Mouse (Mus musculus) bone marrow, adult 2 months (tissue): ENCODE results near the gene Tex36. TPM values are rescaled to one million over a fixed set of nuclear protein-coding genes. Genes with fewer than 3 reads are reported as not detected.

ENCODE experiments used
- H3K27ac ChIP-seq: fragments of 200-500 bp; 2 replicates; pipeline ENCODE4 v1.5.1; 2012; ENCODE audit warnings: low read depth, mild to moderate bottlenecking, control low read depth, inconsistent platforms, low read length; ENCODE audit not compliant: control insufficient read depth, poor library complexity, insufficient read depth
- H3K4me1 ChIP-seq: fragments of 200-500 bp; 2 replicates; pipeline ENCODE4 v1.6.1; 2011; ENCODE audit warnings: low read length; ENCODE audit not compliant: control insufficient read depth, insufficient read depth
- H3K4me3 ChIP-seq: fragments of 200-500 bp; replicated peaks from 2 replicates; pipeline ENCODE3; 2011; ENCODE audit warnings: mild to moderate bottlenecking, low read depth, low read length, control low read depth; ENCODE audit not compliant: control insufficient read depth
- CTCF ChIP-seq: fragments of 200-500 bp; IDR thresholded peaks from 2 replicates; pipeline ENCODE4 v1.5.1; 2011; ENCODE audit warnings: low read length, control low read depth; ENCODE audit not compliant: control insufficient read depth, insufficient read depth
- POLR2A ChIP-seq: fragments of 200-500 bp; IDR thresholded peaks from 2 replicates; pipeline ENCODE4 v1.6.1; 2011; ENCODE audit warnings: low read depth, mild to moderate bottlenecking, control low read depth, low read length, borderline replicate concordance; ENCODE audit not compliant: control insufficient read depth
- WGBS: fragments of 180-500 bp; shearing (Covaris S2); methylation state at CpG from one replicate; pipeline ENCODE4 v1.1.7; 2018; 5-methylcytosine and 5-hydroxymethylcytosine counted together
- polyA plus RNA-seq: library from polyadenylated mRNA; stranded (reverse); fragments of >200 nt; gene quantifications from 2 replicates; pipeline ENCODE4 v1.2.4, GENCODE M21; 2011; ENCODE audit warnings: low replicate concordance; ENCODE audit not compliant: missing spikeins, insufficient read depth, insufficient read length

Gene Tex36
- polyA plus RNA-seq, 1 experiment, result not detected

- no peak for TF ChIP-seq POLR2A
- no peak for TF ChIP-seq CTCF
- no peak overlapping the region for H3K27ac ChIP-seq
- no peaks in the 10 kb centered on the region for H3K4me1 ChIP-seq
- 77% methylated on average over 13 of the region's 13 CpGs for WGBS
- H3K4me3 ChIP-seq, result no peak overlapping the region
Measured at GRCm38 (mm10) chr7:133604427-133605081, 2.6 kb upstream of the Tex36 start.

DNA sequence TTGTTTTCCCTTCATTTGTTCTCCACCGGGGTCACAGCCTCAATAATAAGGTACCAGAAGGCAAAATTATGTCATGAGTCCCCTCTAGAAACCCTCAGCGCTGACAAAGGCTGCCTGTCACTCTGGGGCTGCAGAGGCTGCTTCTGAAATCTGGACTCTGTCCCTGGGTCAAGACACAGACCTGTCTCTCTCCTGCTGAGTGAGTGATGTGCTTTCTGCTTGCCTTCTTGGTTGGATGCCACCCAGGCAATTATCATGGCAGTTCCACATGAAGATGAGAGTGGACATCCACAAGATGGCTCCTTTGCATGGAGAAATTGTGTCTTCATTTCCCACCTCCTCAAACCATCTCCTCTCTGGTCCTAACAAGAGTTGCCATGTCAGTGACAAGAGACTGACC is 1.2 kb upstream of the Tex36 start:
- Histone ChIP-seq H3K27ac (no peak overlapping the region), H3K4me1 (no peaks in the 10 kb centered on the region), H3K4me3 (no peak overlapping the region)
- WGBS, result 65% methylated on average over 2 of the region's 2 CpGs
- TF ChIP-seq CTCF, result no peak
- TF ChIP-seq POLR2A, result no peak

GRCm38 (mm10) chr7:133600558-133600957 is 1.4 kb downstream of the Tex36 start:
- no peaks in the 10 kb centered on the region for H3K4me1 ChIP-seq
- no peak overlapping the region for H3K27ac ChIP-seq
- 56% methylated on average over 1 of the region's 1 CpGs for WGBS
- H3K4me3 ChIP-seq, result no peak overlapping the region
- no peak for TF ChIP-seq CTCF
- TF ChIP-seq POLR2A, result no peak

GRCm38 (mm10) chr7:133591750-133592149 is 10.2 kb downstream of the Tex36 start:
- H3K4me1 ChIP-seq, result no peaks in the 10 kb centered on the region
- no peak overlapping the region for H3K4me3 ChIP-seq
- H3K27ac ChIP-seq, result no peak overlapping the region
- TF ChIP-seq POLR2A (no peak), CTCF (no peak)
- 78% methylated on average over 1 of the region's 1 CpGs for WGBS

- Histone ChIP-seq H3K27ac (no peak overlapping the region), H3K4me3 (no peak overlapping the region), H3K4me1 (no peaks in the 10 kb centered on the region)
- TF ChIP-seq POLR2A, result no peak
- TF ChIP-seq CTCF, result no peak
- 77% methylated on average over 6 of the region's 6 CpGs for WGBS
Measured at GRCm38 (mm10) chr7:133583216-133583615, 18.7 kb downstream of the Tex36 start.

GRCm38 (mm10) chr7:133580296-133580640 is 21.7 kb downstream of the Tex36 start:
- H3K4me3 ChIP-seq, result no peak overlapping the region
- TF ChIP-seq CTCF (no peak), POLR2A (no peak)
- H3K4me1 ChIP-seq, result no peaks in the 10 kb centered on the region
- no peak overlapping the region for H3K27ac ChIP-seq
- 88% methylated on average over 4 of the region's 4 CpGs for WGBS

- Histone ChIP-seq H3K27ac (no peak overlapping the region), H3K4me1 (no peaks in the 10 kb centered on the region), H3K4me3 (no peak overlapping the region)
- TF ChIP-seq CTCF (no peak), POLR2A (no peak)
- WGBS, result 77% methylated on average over 20 of the region's 20 CpGs
Measured at GRCm38 (mm10) chr7:133579491-133580295, 22.3 kb downstream of the Tex36 start.

- WGBS, result 16% methylated on average over 4 of the region's 4 CpGs
- Histone ChIP-seq H3K4me3 (no peak overlapping the region), H3K27ac (no peak overlapping the region), H3K4me1 (no peaks in the 10 kb centered on the region)
- TF ChIP-seq POLR2A (no peak), CTCF (no peak)
Measured at GRCm38 (mm10) chr7:133576825-133577224, 25.1 kb downstream of the Tex36 start.

GRCm38 (mm10) chr7:133576281-133576680 is 25.7 kb downstream of the Tex36 start:
- no peak overlapping the region for H3K4me3 ChIP-seq
- no peak overlapping the region for H3K27ac ChIP-seq
- no peaks in the 10 kb centered on the region for H3K4me1 ChIP-seq
- 70% methylated on average over 6 of the region's 6 CpGs for WGBS
- TF ChIP-seq POLR2A, result no peak
- no peak for TF ChIP-seq CTCF
